Mouse (Mus musculus): ENCODE data around the gene Sirt4. TPM values are rescaled to one million over a fixed set of nuclear protein-coding genes. Genes with fewer than 3 reads are reported as not detected.
A peak's percentile ranks its signal among the peaks of the same experiment; 100 is the strongest.

The Sirt4 gene
- total and polyA plus RNA-seq, 2 experiments from 2014 or later, result 20.2 to 33.7 TPM

GRCm38 (mm10) chr5:115482390-115483265 is 1.9 kb downstream of the Sirt4 start:
- TF ChIP-seq CTCF (IDR thresholded peaks at IDR 0.05; ENCODE audit: low read depth), result no peak
- 33% methylated on average over 38 of the region's 38 CpGs for WGBS
- Histone ChIP-seq H3K4me2 (ENCODE audit: low read depth, low read length) (peak overlapping the region; percentile 37), H3K4me3 (ENCODE audit: low read length) (peak overlapping the region; percentile 12; the same call in 1 of the 2 replicates), H3K27ac (no peak overlapping the region), H3K9ac (replicated peaks; ENCODE audit: low read length) (peak overlapping the region; percentile 30; the same call in 1 of the 2 replicates), H3K27me3 (ENCODE audit: insufficient read depth, low read length) (no peaks in the 10 kb centered on the region), H3K4me1 (ENCODE audit: insufficient read depth, low read length) (peaks cover 11% of the 10 kb centered on the region; the same call in 1 of the 2 replicates), H3K36me3 (ENCODE audit: insufficient read depth, low read length) (no peaks in the 10 kb centered on the region; the same call in 1 of the 2 replicates), H3K9me3 (ENCODE audit: low read length) (no peaks in the 10 kb centered on the region)
- DNase-seq (ENCODE audit: low spot score) (no peak), ATAC-seq (no peak)

- TF ChIP-seq CTCF (IDR thresholded peaks at IDR 0.05; ENCODE audit: low read depth), result no peak
- 22% methylated on average over 27 of the region's 27 CpGs for WGBS
- H3K36me3 ChIP-seq (ENCODE audit: insufficient read depth, low read length), result no peaks in the 10 kb centered on the region; the same call in 1 of the 2 replicates
- DNase-seq (ENCODE audit: low spot score), result no peak
- no peaks in the 10 kb centered on the region for H3K9me3 ChIP-seq (ENCODE audit: low read length)
- H3K4me3 ChIP-seq (ENCODE audit: low read length), result peak overlapping the region; percentile 15; the same call in 1 of the 2 replicates
- no peak for ATAC-seq
- peak overlapping the region; percentile 47 for H3K4me2 ChIP-seq (ENCODE audit: low read depth, low read length)
- H3K27me3 ChIP-seq (ENCODE audit: insufficient read depth, low read length), result no peaks in the 10 kb centered on the region
- no peak overlapping the region for H3K9ac ChIP-seq (replicated peaks; ENCODE audit: low read length)
- H3K27ac ChIP-seq, result no peak overlapping the region
- peaks cover 14% of the 10 kb centered on the region; the same call in 1 of the 2 replicates for H3K4me1 ChIP-seq (ENCODE audit: insufficient read depth, low read length)
These were observed 4.4 kb downstream of the Sirt4 start for GRCm38 (mm10) chr5:115480101-115480500.

GRCm38 (mm10) chr5:115479561-115479960 is 5.0 kb downstream of the Sirt4 start:
- WGBS, result 53% methylated on average over 15 of the region's 15 CpGs
- ATAC-seq, result no peak
- Histone ChIP-seq H3K9me3 (ENCODE audit: low read length) (no peaks in the 10 kb centered on the region), H3K4me3 (ENCODE audit: low read length) (no peak overlapping the region), H3K27ac (no peak overlapping the region), H3K4me2 (ENCODE audit: low read depth, low read length) (no peak overlapping the region), H3K36me3 (ENCODE audit: insufficient read depth, low read length) (no peaks in the 10 kb centered on the region; the same call in 1 of the 2 replicates), H3K27me3 (ENCODE audit: insufficient read depth, low read length) (no peaks in the 10 kb centered on the region), H3K4me1 (ENCODE audit: insufficient read depth, low read length) (peaks cover 11% of the 10 kb centered on the region; the same call in 1 of the 2 replicates), H3K9ac (replicated peaks; ENCODE audit: low read length) (no peak overlapping the region)
- no peak for TF ChIP-seq CTCF (IDR thresholded peaks at IDR 0.05; ENCODE audit: low read depth)
- DNase-seq (ENCODE audit: low spot score), result no peak

GRCm38 (mm10) chr5:115476107-115476727 is 8.3 kb downstream of the Sirt4 start:
- peak overlapping the region; percentile 64 for H3K27ac ChIP-seq

GRCm38 (mm10) chr5:115475337-115476106 is 9.0 kb downstream of the Sirt4 start:
- WGBS, result 10% methylated on average over 22 of the region's 22 CpGs
- DNase-seq (ENCODE audit: low spot score), result peak; percentile 84
- Histone ChIP-seq H3K9me3 (ENCODE audit: low read length) (no peaks in the 10 kb centered on the region), H3K27me3 (ENCODE audit: insufficient read depth, low read length) (no peaks in the 10 kb centered on the region), H3K36me3 (ENCODE audit: insufficient read depth, low read length) (no peaks in the 10 kb centered on the region; the same call in 1 of the 2 replicates), H3K4me1 (ENCODE audit: insufficient read depth, low read length) (0 out of 2 replicates have a peak, but pooled peaks cover 4% of the 10 kb centered on the region), H3K4me2 (ENCODE audit: low read depth, low read length) (peak overlapping the region; percentile 60), H3K27ac (peak overlapping the region; percentile 64), H3K4me3 (ENCODE audit: low read length) (peak overlapping the region; percentile 34), H3K9ac (replicated peaks; ENCODE audit: low read length) (peak overlapping the region; percentile 45)
- peak; percentile 91 for ATAC-seq
- TF ChIP-seq CTCF (IDR thresholded peaks at IDR 0.05; ENCODE audit: low read depth), result no peak

More at GRCm38 (mm10) chr5:115476107-115476727, 8.3 kb downstream of the Sirt4 start:
- TF ChIP-seq CTCF (IDR thresholded peaks at IDR 0.05; ENCODE audit: low read depth), result no peak
- peak overlapping the region; percentile 34 for H3K4me3 ChIP-seq (ENCODE audit: low read length)
- H3K36me3 ChIP-seq (ENCODE audit: insufficient read depth, low read length), result no peaks in the 10 kb centered on the region; the same call in 1 of the 2 replicates
- peak overlapping the region; percentile 45 for H3K9ac ChIP-seq (replicated peaks; ENCODE audit: low read length)
- H3K4me1 ChIP-seq (ENCODE audit: insufficient read depth, low read length), result 0 out of 2 replicates have a peak, but pooled peaks cover 4% of the 10 kb centered on the region
- no peak for DNase-seq (ENCODE audit: low spot score)
- 36% methylated on average over 12 of the region's 12 CpGs for WGBS
- no peaks in the 10 kb centered on the region for H3K9me3 ChIP-seq (ENCODE audit: low read length)
- H3K27me3 ChIP-seq (ENCODE audit: insufficient read depth, low read length), result no peaks in the 10 kb centered on the region
- H3K4me2 ChIP-seq (ENCODE audit: low read depth, low read length), result peak overlapping the region; percentile 60
- peak; percentile 33; the same call in 1 of the 2 replicates for ATAC-seq
